Mouse (Mus musculus): ENCODE measurements around the gene Slc39a10. TPM values are rescaled to one million over a fixed set of nuclear protein-coding genes. Genes with fewer than 3 reads are reported as not detected.

Gene Slc39a10
- polyA plus RNA-seq, 1 experiment from 2014 or later = 41.8 TPM

DNA sequence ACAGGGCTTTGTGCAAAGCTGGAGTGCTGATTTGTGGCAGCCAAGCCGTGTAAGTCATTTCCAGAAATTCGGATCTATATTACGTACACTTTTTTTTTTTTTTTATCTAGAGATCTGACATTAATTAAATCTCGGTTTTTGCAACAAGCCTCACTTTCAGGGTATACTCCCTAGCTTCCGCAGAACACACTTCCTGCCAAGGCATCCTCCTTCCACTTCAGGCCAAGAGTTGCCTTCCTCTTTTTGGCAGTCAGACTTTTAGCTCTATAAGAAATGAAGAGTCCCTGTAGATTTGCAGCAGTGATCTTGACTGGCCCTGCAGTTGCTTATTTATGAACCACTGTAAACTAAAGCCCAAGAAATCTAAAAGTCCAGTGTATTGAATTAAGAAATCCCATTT, 13.1 kb upstream of the Slc39a10 start:
- no peak overlapping the region for H3K9ac ChIP-seq
- H3K4me2 ChIP-seq = no peak overlapping the region
- no peak overlapping the region for H3K4me3 ChIP-seq
- H3K36me3 ChIP-seq = no peaks in the 10 kb centered on the region
- H3K27ac ChIP-seq (ENCODE audit: poor library complexity, severe bottlenecking) = no peak overlapping the region
- no peaks in the 10 kb centered on the region for H3K9me3 ChIP-seq (replicated peaks)
- H3K27me3 ChIP-seq (replicated peaks) = no peaks in the 10 kb centered on the region
- H3K4me1 ChIP-seq (replicated peaks) = peaks cover 3% of the 10 kb centered on the region; the same call in 1 of the 2 replicates
- WGBS = 82% methylated on average over 5 of the region's 5 CpGs
- ATAC-seq (ENCODE audit: insufficient number of reproducible peaks, low FRiP score) = no peak

DNA sequence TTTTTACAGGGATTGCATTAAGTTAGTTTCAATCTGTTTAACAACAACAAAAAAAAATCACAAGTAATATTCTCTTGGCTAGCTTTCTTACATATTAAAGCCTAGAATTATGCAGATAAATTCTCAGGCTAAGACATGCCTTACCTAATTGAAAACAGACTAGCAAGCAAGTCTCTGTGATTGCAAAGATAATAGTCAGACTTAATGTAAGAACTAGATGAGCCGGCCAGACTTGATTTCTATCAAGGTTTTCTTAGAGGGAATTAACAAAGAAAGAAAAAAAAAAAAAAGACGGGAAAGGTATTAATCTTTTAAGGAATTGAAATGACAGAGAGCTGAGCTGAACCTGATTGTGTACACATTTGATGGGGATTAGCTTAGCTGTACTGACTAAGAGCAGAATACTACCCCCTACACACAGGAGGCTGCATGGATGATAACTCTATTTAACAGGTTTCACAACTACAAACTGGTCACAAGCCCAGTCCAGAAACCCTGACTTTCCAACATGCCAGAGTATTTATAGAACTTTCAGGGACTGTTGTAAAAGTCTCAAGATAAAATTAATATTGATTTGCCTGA, 9.5 kb upstream of the Slc39a10 start:
- 58% methylated on average over 2 of the region's 2 CpGs for WGBS

DNA sequence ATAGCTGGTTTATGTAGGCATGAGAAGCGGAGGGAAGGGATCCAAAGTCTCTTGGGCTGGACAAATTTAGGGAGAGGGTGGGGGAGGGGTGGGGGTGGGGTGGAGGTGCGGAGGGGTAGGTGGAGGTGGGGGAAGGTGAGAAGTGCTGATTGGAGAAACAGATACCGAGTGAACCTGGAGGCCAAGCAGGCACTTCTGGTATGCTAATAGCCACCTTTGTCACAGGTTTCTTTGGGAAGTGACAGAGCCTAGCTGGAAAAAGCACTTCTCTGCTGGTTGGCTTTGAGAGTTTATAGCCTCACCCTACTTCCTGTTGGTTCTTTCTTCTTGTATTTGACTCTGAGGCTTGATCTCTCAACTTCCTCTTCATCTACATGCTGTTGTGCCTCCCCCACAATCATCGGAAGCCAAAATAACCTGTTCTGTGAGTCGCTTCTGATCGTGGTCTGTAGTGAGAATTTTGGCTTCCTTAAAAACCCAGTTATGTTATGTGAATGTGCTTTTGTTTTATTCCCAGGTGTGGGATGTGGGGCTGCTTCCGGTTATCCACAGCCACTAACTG, 1.7 kb upstream of the Slc39a10 start:
- 0 out of 2 replicates have a peak overlapping the region, but pooled peaks have one; percentile 13 for H3K4me2 ChIP-seq
- no peaks in the 10 kb centered on the region for H3K9me3 ChIP-seq (replicated peaks)
- no peaks in the 10 kb centered on the region for H3K27me3 ChIP-seq (replicated peaks)
- no peak overlapping the region for H3K27ac ChIP-seq (ENCODE audit: poor library complexity, severe bottlenecking)
- ATAC-seq (ENCODE audit: insufficient number of reproducible peaks, low FRiP score) = no peak
- 26% methylated on average over 7 of the region's 7 CpGs for WGBS
- no peak overlapping the region for H3K4me3 ChIP-seq
- H3K4me1 ChIP-seq (replicated peaks) = peaks cover 7% of the 10 kb centered on the region; the same call in 1 of the 2 replicates
- no peak overlapping the region for H3K9ac ChIP-seq
- H3K36me3 ChIP-seq = no peaks in the 10 kb centered on the region

More for the DNA sequence above, 9.5 kb upstream of the Slc39a10 start:
- Histone ChIP-seq H3K27ac (ENCODE audit: poor library complexity, severe bottlenecking) (no peak overlapping the region), H3K27me3 (replicated peaks) (no peaks in the 10 kb centered on the region), H3K9me3 (replicated peaks) (no peaks in the 10 kb centered on the region), H3K9ac (no peak overlapping the region), H3K4me2 (no peak overlapping the region), H3K4me1 (replicated peaks) (no peaks in the 10 kb centered on the region), H3K4me3 (no peak overlapping the region), H3K36me3 (no peaks in the 10 kb centered on the region)
- no peak for ATAC-seq (ENCODE audit: insufficient number of reproducible peaks, low FRiP score)

DNA sequence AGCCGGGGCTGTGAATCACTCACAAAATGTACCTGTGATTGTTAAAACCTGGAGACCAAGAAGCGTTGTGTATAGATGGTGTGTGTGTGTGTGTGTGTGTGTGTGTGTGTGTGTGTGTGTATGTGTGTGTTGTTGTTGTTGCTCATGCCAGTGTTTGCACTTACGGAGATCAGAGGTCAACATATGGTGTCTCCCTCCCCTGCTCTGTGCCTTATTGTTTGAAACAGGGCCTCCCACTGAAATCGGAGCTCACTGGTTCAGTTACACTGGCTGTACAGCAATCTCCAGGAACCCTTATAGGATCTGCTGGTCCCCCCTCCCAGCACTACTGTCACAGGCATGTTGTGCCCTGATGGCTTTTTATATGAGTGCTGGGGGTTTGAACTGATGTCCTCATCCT, 3.9 kb downstream of the Slc39a10 start:
- H3K4me2 ChIP-seq = no peak overlapping the region
- no peaks in the 10 kb centered on the region for H3K36me3 ChIP-seq
- H3K27ac ChIP-seq (ENCODE audit: poor library complexity, severe bottlenecking) = peak overlapping the region; percentile 27
- H3K9ac ChIP-seq = no peak overlapping the region
- H3K4me3 ChIP-seq = no peak overlapping the region
- H3K4me1 ChIP-seq (replicated peaks) = peaks cover 29% of the 10 kb centered on the region
- 38% methylated on average over 4 of the region's 4 CpGs for WGBS
- H3K27me3 ChIP-seq (replicated peaks) = no peaks in the 10 kb centered on the region
- H3K9me3 ChIP-seq (replicated peaks) = no peaks in the 10 kb centered on the region
- no peak for ATAC-seq (ENCODE audit: insufficient number of reproducible peaks, low FRiP score)

GRCm38 (mm10) chr1:46888324-46888723, 4.3 kb downstream of the Slc39a10 start:
- no peaks in the 10 kb centered on the region for H3K27me3 ChIP-seq (replicated peaks)
- peak overlapping the region; percentile 50 for H3K4me2 ChIP-seq
- peaks cover 29% of the 10 kb centered on the region for H3K4me1 ChIP-seq (replicated peaks)
- H3K9ac ChIP-seq = no peak overlapping the region
- no peak for ATAC-seq (ENCODE audit: insufficient number of reproducible peaks, low FRiP score)
- H3K27ac ChIP-seq (ENCODE audit: poor library complexity, severe bottlenecking) = peak overlapping the region; percentile 61; the same call in 1 of the 2 replicates
- H3K4me3 ChIP-seq = no peak overlapping the region; the same call in 1 of the 2 replicates
- WGBS = 4% methylated on average over 2 of the region's 2 CpGs
- no peaks in the 10 kb centered on the region for H3K36me3 ChIP-seq
- no peaks in the 10 kb centered on the region for H3K9me3 ChIP-seq (replicated peaks)

- ATAC-seq (ENCODE audit: insufficient number of reproducible peaks, low FRiP score) = no peak
- H3K4me3 ChIP-seq = peak overlapping the region; percentile 30
- peak overlapping the region; percentile 61 for H3K27ac ChIP-seq (ENCODE audit: poor library complexity, severe bottlenecking)
- H3K9me3 ChIP-seq (replicated peaks) = no peaks in the 10 kb centered on the region
- WGBS = 1% methylated on average over 6 of the region's 6 CpGs
- no peak overlapping the region for H3K9ac ChIP-seq
- no peaks in the 10 kb centered on the region for H3K36me3 ChIP-seq
- peak overlapping the region; percentile 50 for H3K4me2 ChIP-seq
- no peaks in the 10 kb centered on the region for H3K27me3 ChIP-seq (replicated peaks)
- H3K4me1 ChIP-seq (replicated peaks) = peaks cover 29% of the 10 kb centered on the region
Observed at GRCm38 (mm10) chr1:46887908-46888307, 4.7 kb downstream of the Slc39a10 start.

DNA sequence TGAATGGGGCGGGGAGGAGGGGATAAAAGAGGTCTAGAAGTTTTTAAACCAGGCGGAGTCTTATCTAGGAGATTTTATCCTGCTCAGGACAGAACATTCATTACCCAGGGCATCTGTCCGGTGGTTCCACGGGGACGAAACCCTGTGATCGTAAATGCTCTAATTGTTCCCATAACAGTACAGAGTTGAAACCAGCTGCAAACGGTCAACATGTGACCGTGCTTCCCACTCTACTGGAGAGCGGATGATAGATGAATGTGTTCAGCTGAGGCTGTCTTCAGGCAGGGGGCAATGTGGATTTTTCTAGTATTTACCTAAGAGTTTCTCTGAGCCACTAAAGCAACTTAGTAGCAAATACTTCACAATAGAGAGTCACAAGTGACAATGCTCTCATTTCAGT, 6.6 kb downstream of the Slc39a10 start:
- ATAC-seq (ENCODE audit: insufficient number of reproducible peaks, low FRiP score) = no peak
- H3K4me1 ChIP-seq (replicated peaks) = peaks cover 29% of the 10 kb centered on the region
- no peaks in the 10 kb centered on the region for H3K36me3 ChIP-seq
- H3K27me3 ChIP-seq (replicated peaks) = no peaks in the 10 kb centered on the region
- H3K27ac ChIP-seq (ENCODE audit: poor library complexity, severe bottlenecking) = no peak overlapping the region
- H3K4me2 ChIP-seq = no peak overlapping the region
- WGBS = 45% methylated on average over 9 of the region's 9 CpGs
- no peak overlapping the region for H3K9ac ChIP-seq
- no peaks in the 10 kb centered on the region for H3K9me3 ChIP-seq (replicated peaks)
- H3K4me3 ChIP-seq = no peak overlapping the region

- H3K4me2 ChIP-seq = no peak overlapping the region
- no peak overlapping the region for H3K4me3 ChIP-seq
- 2% methylated on average over 3 of the region's 3 CpGs for whole genome bisulfite sequencing
- no peaks in the 10 kb centered on the region for H3K9me3 ChIP-seq (replicated peaks)
- no peaks in the 10 kb centered on the region for H3K36me3 ChIP-seq
- no peak for ATAC-seq (ENCODE audit: insufficient number of reproducible peaks, low FRiP score)
- H3K9ac ChIP-seq = no peak overlapping the region
- peaks cover 29% of the 10 kb centered on the region for H3K4me1 ChIP-seq (replicated peaks)
- H3K27ac ChIP-seq (ENCODE audit: poor library complexity, severe bottlenecking) = peak overlapping the region; percentile 48; the same call in 1 of the 2 replicates
- H3K27me3 ChIP-seq (replicated peaks) = no peaks in the 10 kb centered on the region
Observed at GRCm38 (mm10) chr1:46885231-46885630, 7.4 kb downstream of the Slc39a10 start.

GRCm38 (mm10) chr1:46879951-46880350, 12.7 kb downstream of the Slc39a10 start:
- H3K9me3 ChIP-seq (replicated peaks) = no peaks in the 10 kb centered on the region
- no peaks in the 10 kb centered on the region for H3K36me3 ChIP-seq
- no peak overlapping the region for H3K4me2 ChIP-seq
- no peaks in the 10 kb centered on the region for H3K27me3 ChIP-seq (replicated peaks)
- H3K4me3 ChIP-seq = no peak overlapping the region
- ATAC-seq (ENCODE audit: insufficient number of reproducible peaks, low FRiP score) = no peak
- no peak overlapping the region for H3K9ac ChIP-seq
- H3K27ac ChIP-seq (ENCODE audit: poor library complexity, severe bottlenecking) = no peak overlapping the region
- H3K4me1 ChIP-seq (replicated peaks) = no peaks in the 10 kb centered on the region

DNA sequence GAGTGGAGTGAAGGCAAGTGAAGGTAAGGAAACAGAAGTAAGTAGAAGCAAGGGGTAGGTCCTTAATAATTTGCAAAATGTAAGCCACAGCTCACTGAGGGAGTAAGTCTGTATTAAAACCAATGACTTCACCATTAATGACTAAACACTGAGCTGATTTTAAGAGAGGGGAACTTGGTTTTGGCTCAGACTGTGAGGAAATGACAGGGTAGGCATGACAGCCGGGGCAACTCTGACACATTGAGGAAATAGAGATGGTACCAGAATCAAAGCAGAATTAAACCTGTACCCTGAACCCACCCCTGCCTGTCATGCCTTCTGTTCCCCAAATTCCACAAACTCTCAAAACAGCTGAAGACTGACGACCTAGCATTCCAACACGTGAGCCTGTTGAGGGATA, 18.9 kb downstream of the Slc39a10 start:
- Histone ChIP-seq H3K9me3 (replicated peaks) (no peaks in the 10 kb centered on the region), H3K4me2 (no peak overlapping the region), H3K9ac (no peak overlapping the region), H3K36me3 (no peaks in the 10 kb centered on the region), H3K27ac (ENCODE audit: poor library complexity, severe bottlenecking) (no peak overlapping the region), H3K27me3 (replicated peaks) (no peaks in the 10 kb centered on the region), H3K4me1 (replicated peaks) (peaks cover 8% of the 10 kb centered on the region; the same call in 1 of the 2 replicates), H3K4me3 (no peak overlapping the region)
- ATAC-seq (ENCODE audit: insufficient number of reproducible peaks, low FRiP score) = no peak
- WGBS = 53% methylated on average over 3 of the region's 3 CpGs

DNA sequence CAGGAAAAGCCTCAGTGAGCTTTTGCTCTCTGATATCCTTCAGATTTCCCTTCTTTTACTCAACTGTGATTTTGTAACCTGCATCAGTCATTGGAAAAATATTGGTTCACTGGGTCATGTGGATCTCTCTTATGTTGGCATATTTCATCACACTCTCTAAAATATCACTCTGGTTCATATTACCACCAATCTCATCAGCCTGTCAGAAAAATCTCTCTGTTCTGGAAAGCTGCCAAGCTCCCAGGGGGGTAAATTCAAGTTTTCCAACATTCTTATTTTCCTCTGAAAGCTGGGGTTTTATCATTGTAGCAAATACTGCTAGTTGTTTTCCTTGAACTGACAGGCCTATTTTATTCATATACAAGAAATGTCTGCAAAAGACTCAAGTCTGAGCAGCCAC, 22.9 kb downstream of the Slc39a10 start:
- no peaks in the 10 kb centered on the region for H3K27me3 ChIP-seq (replicated peaks)
- no peaks in the 10 kb centered on the region for H3K36me3 ChIP-seq
- H3K27ac ChIP-seq (ENCODE audit: poor library complexity, severe bottlenecking) = no peak overlapping the region
- peaks cover 8% of the 10 kb centered on the region; the same call in 1 of the 2 replicates for H3K4me1 ChIP-seq (replicated peaks)
- H3K4me2 ChIP-seq = no peak overlapping the region
- no peak overlapping the region for H3K4me3 ChIP-seq
- no peak overlapping the region for H3K9ac ChIP-seq
- no peak for ATAC-seq (ENCODE audit: insufficient number of reproducible peaks, low FRiP score)
- no peaks in the 10 kb centered on the region for H3K9me3 ChIP-seq (replicated peaks)
